Mouse (Mus musculus): ENCODE measurements around the gene Cdr2l.

GRCm38 (mm10) chr11:115377254-115377653 is 4.5 kb upstream of the Cdr2l start:
- no peak for TF ChIP-seq CTCF (IDR thresholded peaks at IDR 0.05; ENCODE audit: low read depth, low read length)
- no peak for TF ChIP-seq POLR2A (IDR thresholded peaks at IDR 0.05; ENCODE audit: extremely low read depth, insufficient read depth, low read length)
